Mouse (Mus musculus): ENCODE data around the gene Hoxd4. TPM values are rescaled to one million over a fixed set of nuclear protein-coding genes. Genes with fewer than 3 reads are reported as not detected.

The Hoxd4 gene
- total and polyA plus RNA-seq, 2 experiments from 2014 or later = not detected

GRCm38 (mm10) chr2:74736688-74737577 lies 25.2 kb downstream of the Hoxd4 start:
- ATAC-seq = no peak
- H3K4me3 ChIP-seq (ENCODE audit: low read depth, low read length) = no peak overlapping the region
- TF ChIP-seq CTCF (IDR thresholded peaks at IDR 0.05; ENCODE audit: low read depth) = no peak
- no peak overlapping the region for H3K9ac ChIP-seq
- 3% methylated on average over 15 of the region's 15 CpGs for WGBS
- no peak for DNase-seq
- no peaks in the 10 kb centered on the region for H3K9me3 ChIP-seq (ENCODE audit: low read length)
- H3K4me2 ChIP-seq (ENCODE audit: low read depth) = no peak overlapping the region
- H3K36me3 ChIP-seq (ENCODE audit: insufficient read depth) = no peaks in the 10 kb centered on the region
- peaks cover 85% of the 10 kb centered on the region for H3K27me3 ChIP-seq (ENCODE audit: insufficient read depth, low read length)
- no peaks in the 10 kb centered on the region for H3K4me1 ChIP-seq (ENCODE audit: insufficient read depth)
- H3K27ac ChIP-seq (ENCODE audit: low read depth, low read length) = no peak overlapping the region

GRCm38 (mm10) chr2:74737578-74738070 lies 25.9 kb downstream of the Hoxd4 start:
- no peak overlapping the region for H3K4me2 ChIP-seq (ENCODE audit: low read depth)
- 3% methylated on average over 7 of the region's 7 CpGs for WGBS
- peaks cover 85% of the 10 kb centered on the region for H3K27me3 ChIP-seq (ENCODE audit: insufficient read depth, low read length)
- no peak overlapping the region for H3K9ac ChIP-seq
- H3K27ac ChIP-seq (ENCODE audit: low read depth, low read length) = no peak overlapping the region
- H3K9me3 ChIP-seq (ENCODE audit: low read length) = no peaks in the 10 kb centered on the region
- no peak for DNase-seq
- TF ChIP-seq CTCF (IDR thresholded peaks at IDR 0.05; ENCODE audit: low read depth) = no peak
- no peaks in the 10 kb centered on the region for H3K4me1 ChIP-seq (ENCODE audit: insufficient read depth)
- no peak for ATAC-seq
- no peak overlapping the region for H3K4me3 ChIP-seq (ENCODE audit: low read depth, low read length)
- H3K36me3 ChIP-seq (ENCODE audit: insufficient read depth) = no peaks in the 10 kb centered on the region

- ATAC-seq (no peak), DNase-seq (no peak)
- Histone ChIP-seq H3K27me3 (ENCODE audit: insufficient read depth, low read length) (peaks cover 85% of the 10 kb centered on the region), H3K4me1 (ENCODE audit: insufficient read depth) (no peaks in the 10 kb centered on the region), H3K4me2 (ENCODE audit: low read depth) (no peak overlapping the region), H3K9ac (no peak overlapping the region), H3K9me3 (ENCODE audit: low read length) (no peaks in the 10 kb centered on the region), H3K4me3 (ENCODE audit: low read depth, low read length) (no peak overlapping the region), H3K27ac (ENCODE audit: low read depth, low read length) (no peak overlapping the region), H3K36me3 (ENCODE audit: insufficient read depth) (no peaks in the 10 kb centered on the region)
- 2% methylated on average over 20 of the region's 20 CpGs for WGBS
- no peak for TF ChIP-seq CTCF (IDR thresholded peaks at IDR 0.05; ENCODE audit: low read depth)
Observed at GRCm38 (mm10) chr2:74738623-74739475, 27.1 kb downstream of the Hoxd4 start.

- Histone ChIP-seq H3K9me3 (ENCODE audit: low read length) (no peaks in the 10 kb centered on the region), H3K36me3 (ENCODE audit: insufficient read depth) (no peaks in the 10 kb centered on the region), H3K4me1 (ENCODE audit: insufficient read depth) (no peaks in the 10 kb centered on the region), H3K27ac (ENCODE audit: low read depth, low read length) (no peak overlapping the region), H3K4me3 (ENCODE audit: low read depth, low read length) (no peak overlapping the region), H3K9ac (no peak overlapping the region), H3K27me3 (ENCODE audit: insufficient read depth, low read length) (peaks cover 89% of the 10 kb centered on the region), H3K4me2 (ENCODE audit: low read depth) (no peak overlapping the region)
- DNase-seq (no peak), ATAC-seq (no peak)
- WGBS = 5% methylated on average over 2 of the region's 2 CpGs
- TF ChIP-seq CTCF (IDR thresholded peaks at IDR 0.05; ENCODE audit: low read depth) = no peak
Observed at GRCm38 (mm10) chr2:74739476-74739800, 27.7 kb downstream of the Hoxd4 start.

DNA sequence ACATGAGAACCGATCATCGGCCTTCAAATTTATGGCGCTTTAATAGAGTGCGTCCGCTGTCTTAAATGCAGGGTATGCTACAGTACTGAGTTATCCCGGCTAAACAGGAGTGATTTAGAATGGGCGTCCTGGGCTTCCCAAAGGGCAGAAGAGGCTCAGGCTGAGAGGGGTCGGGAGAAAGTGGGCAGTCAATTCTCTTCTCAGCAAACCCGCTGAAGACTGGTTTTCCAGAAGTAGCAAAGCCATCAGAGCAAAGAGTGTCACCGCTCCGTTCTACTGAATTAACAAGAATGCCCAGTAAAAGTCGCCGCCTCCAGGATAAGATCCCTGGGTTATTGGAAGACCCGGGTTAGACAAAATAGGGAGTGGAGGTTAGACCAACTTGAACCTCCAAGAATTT lies 28.1 kb downstream of the Hoxd4 start:
- no peak overlapping the region for H3K4me2 ChIP-seq (ENCODE audit: low read depth)
- DNase-seq = no peak
- H3K36me3 ChIP-seq (ENCODE audit: insufficient read depth) = no peaks in the 10 kb centered on the region
- H3K9ac ChIP-seq = no peak overlapping the region
- TF ChIP-seq CTCF (IDR thresholded peaks at IDR 0.05; ENCODE audit: low read depth) = no peak
- H3K9me3 ChIP-seq (ENCODE audit: low read length) = no peaks in the 10 kb centered on the region
- H3K4me3 ChIP-seq (ENCODE audit: low read depth, low read length) = no peak overlapping the region
- ATAC-seq = no peak
- WGBS = 3% methylated on average over 14 of the region's 14 CpGs
- no peaks in the 10 kb centered on the region for H3K4me1 ChIP-seq (ENCODE audit: insufficient read depth)
- no peak overlapping the region for H3K27ac ChIP-seq (ENCODE audit: low read depth, low read length)
- H3K27me3 ChIP-seq (ENCODE audit: insufficient read depth, low read length) = peaks cover 89% of the 10 kb centered on the region

DNA sequence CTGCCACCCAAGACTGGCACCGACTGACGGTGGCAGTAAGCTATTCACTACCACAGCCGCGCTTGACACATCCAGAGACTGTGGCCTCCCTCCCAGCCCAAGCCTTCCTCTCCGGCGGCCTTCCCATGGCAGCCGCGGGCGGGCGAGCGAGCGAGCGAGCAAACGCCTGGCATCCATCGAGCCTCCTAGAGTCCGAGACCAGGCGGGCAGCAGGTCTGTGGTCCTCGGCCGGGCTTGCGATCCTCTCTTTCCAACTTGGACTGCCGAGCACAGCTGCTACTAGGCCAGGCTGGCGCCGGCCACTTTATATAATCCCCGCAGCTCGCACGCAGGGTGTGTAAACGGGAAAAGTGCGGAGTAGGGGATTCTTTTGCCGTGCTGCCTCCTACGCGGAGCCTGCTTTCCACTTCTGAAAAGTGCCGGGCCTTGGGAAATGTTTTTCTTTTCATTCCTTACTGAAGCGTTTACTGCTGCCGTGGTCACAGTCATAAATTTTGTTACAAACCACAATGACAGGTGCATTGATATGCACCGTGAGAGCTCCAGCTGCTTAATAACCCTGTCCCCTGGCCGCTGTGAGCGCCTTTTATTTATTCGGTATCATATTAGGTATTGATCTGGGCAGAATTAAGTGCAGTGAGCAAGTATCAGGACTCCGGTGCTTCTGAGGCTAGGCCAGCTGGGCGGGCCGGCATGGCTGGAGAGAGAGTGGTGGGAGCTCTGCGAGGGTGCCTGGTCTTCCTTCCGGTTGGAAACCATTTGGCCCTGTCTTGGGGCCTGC lies 28.8 kb downstream of the Hoxd4 start:
- Histone ChIP-seq H3K4me3 (ENCODE audit: low read depth, low read length) (no peak overlapping the region), H3K9ac (no peak overlapping the region), H3K27me3 (ENCODE audit: insufficient read depth, low read length) (peaks cover 91% of the 10 kb centered on the region), H3K36me3 (ENCODE audit: insufficient read depth) (no peaks in the 10 kb centered on the region), H3K4me1 (ENCODE audit: insufficient read depth) (no peaks in the 10 kb centered on the region), H3K9me3 (ENCODE audit: low read length) (no peaks in the 10 kb centered on the region), H3K4me2 (ENCODE audit: low read depth) (no peak overlapping the region), H3K27ac (ENCODE audit: low read depth, low read length) (no peak overlapping the region)
- WGBS = 2% methylated on average over 43 of the region's 43 CpGs
- no peak for TF ChIP-seq CTCF (IDR thresholded peaks at IDR 0.05; ENCODE audit: low read depth)
- ATAC-seq = no peak
- no peak for DNase-seq

All from forebrain, postnatal 0 days (tissue).